Mouse (Mus musculus): ENCODE results near the gene Zpr1.

- TF ChIP-seq POLR2A (IDR thresholded peaks at IDR 0.05; ENCODE audit: borderline replicate concordance, control insufficient read depth, low read depth, low read length) (no peak), CTCF (IDR thresholded peaks at IDR 0.05; ENCODE audit: control insufficient read depth, insufficient read depth, low read length) (no peak)
Observed at GRCm38 (mm10) chr9:46256177-46256576, 16.7 kb upstream of the Zpr1 start.
